Mouse (Mus musculus): Measurements from ENCODE around the gene Tnik. TPM values are rescaled to one million over a fixed set of nuclear protein-coding genes. Genes with fewer than 3 reads are reported as not detected.

The Tnik gene
- total and polyA plus RNA-seq, 2 experiments from 2014 or later, result 58.2 to 118 TPM

DNA sequence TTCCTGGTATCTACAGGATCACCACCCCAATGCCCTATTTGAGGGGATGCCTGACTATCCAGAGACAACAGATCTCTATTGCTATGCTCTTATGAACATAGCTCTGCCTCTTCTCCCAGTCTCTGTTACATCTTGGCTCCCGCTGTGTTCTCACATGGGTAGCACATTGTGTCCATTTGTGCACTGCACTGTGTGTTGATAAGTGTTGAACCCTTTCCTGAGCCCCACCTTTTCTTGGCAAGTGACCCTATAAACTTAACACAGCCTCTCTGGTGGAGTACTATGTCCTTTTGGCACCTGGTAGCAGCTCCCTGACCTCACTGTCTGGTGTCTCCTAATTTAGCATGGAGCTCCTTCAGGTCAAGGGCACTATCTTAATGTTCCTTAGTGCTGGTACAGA lies 108.6 kb downstream of the Tnik start:
- H3K36me3 ChIP-seq (ENCODE audit: insufficient read depth, low read length), result no peaks in the 10 kb centered on the region
- no peak overlapping the region for H3K4me3 ChIP-seq (ENCODE audit: low read depth, low read length)
- no peak for DNase-seq (ENCODE audit: low spot score)
- H3K4me2 ChIP-seq (ENCODE audit: low read depth, low read length, poor library complexity, severe bottlenecking), result no peak overlapping the region
- no peaks in the 10 kb centered on the region for H3K9me3 ChIP-seq (ENCODE audit: low read length)
- no peak overlapping the region for H3K27ac ChIP-seq (ENCODE audit: low read depth, low read length)
- H3K4me1 ChIP-seq (ENCODE audit: insufficient read depth, low read length), result no peaks in the 10 kb centered on the region
- H3K27me3 ChIP-seq (ENCODE audit: insufficient read depth, low read length), result no peaks in the 10 kb centered on the region
- no peak overlapping the region for H3K9ac ChIP-seq (replicated peaks; ENCODE audit: low read length, poor library complexity, severe bottlenecking)
- 95% methylated on average over 1 of the region's 1 CpGs for WGBS
- TF ChIP-seq CTCF (IDR thresholded peaks at IDR 0.05), result no peak
- ATAC-seq (ENCODE audit: low FRiP score), result no peak

DNA sequence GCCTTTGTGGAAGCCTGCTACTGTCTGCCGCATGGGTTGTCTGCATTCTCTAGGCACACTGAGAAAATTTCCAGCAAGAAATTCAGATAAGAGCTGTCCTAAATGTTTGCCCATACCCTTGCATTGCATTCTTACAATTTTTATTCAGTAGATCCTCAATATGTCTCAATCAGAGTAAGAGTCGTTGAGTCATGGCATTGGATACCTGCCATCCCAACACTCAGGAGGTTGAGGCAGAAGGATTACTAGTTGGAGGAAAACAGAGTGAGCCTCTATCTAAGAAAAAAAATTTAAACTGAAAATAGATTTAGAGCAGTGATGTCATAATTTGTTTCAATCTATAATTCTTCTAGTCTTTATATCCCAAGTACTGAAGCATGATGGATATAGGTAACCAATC lies 109.4 kb downstream of the Tnik start:
- Histone ChIP-seq H3K4me3 (ENCODE audit: low read depth, low read length) (no peak overlapping the region), H3K4me2 (ENCODE audit: low read depth, low read length, poor library complexity, severe bottlenecking) (no peak overlapping the region), H3K4me1 (ENCODE audit: insufficient read depth, low read length) (no peaks in the 10 kb centered on the region), H3K36me3 (ENCODE audit: insufficient read depth, low read length) (no peaks in the 10 kb centered on the region), H3K9me3 (ENCODE audit: low read length) (no peaks in the 10 kb centered on the region), H3K27ac (ENCODE audit: low read depth, low read length) (no peak overlapping the region), H3K9ac (replicated peaks; ENCODE audit: low read length, poor library complexity, severe bottlenecking) (no peak overlapping the region), H3K27me3 (ENCODE audit: insufficient read depth, low read length) (no peaks in the 10 kb centered on the region)
- ATAC-seq (ENCODE audit: low FRiP score), result no peak
- no peak for DNase-seq (ENCODE audit: low spot score)
- no peak for TF ChIP-seq CTCF (IDR thresholded peaks at IDR 0.05)
- 91% methylated on average over 2 of the region's 2 CpGs for WGBS

DNA sequence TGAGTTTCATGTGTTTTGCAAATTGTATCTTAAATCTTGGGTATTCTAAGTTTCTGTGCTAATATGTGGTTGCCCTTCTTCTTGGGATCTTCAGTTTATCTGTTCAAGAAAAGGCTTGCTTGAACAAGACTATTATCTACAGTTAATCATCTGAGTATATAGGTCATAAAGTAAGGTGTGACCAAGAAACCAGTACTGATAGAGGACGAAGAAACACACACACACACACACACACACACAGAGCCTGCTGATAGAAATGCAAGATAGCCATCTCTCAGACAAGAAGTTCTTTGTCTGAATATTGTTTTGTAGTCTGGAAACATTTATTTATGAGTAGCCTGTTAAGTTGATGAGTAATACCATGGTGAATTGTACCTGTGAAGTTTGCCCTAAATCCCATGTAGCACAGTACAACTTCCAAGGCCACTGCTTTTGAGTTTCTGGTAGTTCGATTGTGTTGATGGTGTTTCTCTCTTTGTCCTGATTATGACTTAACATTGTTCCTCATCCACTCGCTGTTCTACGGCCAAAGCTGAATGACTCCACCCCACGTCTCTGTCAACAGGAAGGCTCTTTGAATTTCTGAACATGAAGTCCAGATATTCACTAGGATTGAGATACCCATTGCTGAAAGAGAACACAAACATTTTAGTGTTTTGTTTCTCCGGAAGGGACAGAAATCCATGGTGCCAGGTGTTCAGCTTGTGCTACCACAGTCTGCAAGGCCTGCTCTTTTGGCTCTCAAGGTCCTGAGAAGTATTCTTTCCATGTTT lies 111.9 kb downstream of the Tnik start:
- ATAC-seq (ENCODE audit: low FRiP score) (no peak), DNase-seq (ENCODE audit: low spot score) (no peak)
- Histone ChIP-seq H3K4me3 (ENCODE audit: low read depth, low read length) (no peak overlapping the region), H3K9ac (replicated peaks; ENCODE audit: low read length, poor library complexity, severe bottlenecking) (no peak overlapping the region), H3K4me2 (ENCODE audit: low read depth, low read length, poor library complexity, severe bottlenecking) (no peak overlapping the region), H3K4me1 (ENCODE audit: insufficient read depth, low read length) (no peaks in the 10 kb centered on the region), H3K9me3 (ENCODE audit: low read length) (no peaks in the 10 kb centered on the region), H3K27ac (ENCODE audit: low read depth, low read length) (no peak overlapping the region), H3K36me3 (ENCODE audit: insufficient read depth, low read length) (no peaks in the 10 kb centered on the region), H3K27me3 (ENCODE audit: insufficient read depth, low read length) (no peaks in the 10 kb centered on the region)
- 91% methylated on average over 6 of the region's 6 CpGs for WGBS
- no peak for TF ChIP-seq CTCF (IDR thresholded peaks at IDR 0.05)

DNA sequence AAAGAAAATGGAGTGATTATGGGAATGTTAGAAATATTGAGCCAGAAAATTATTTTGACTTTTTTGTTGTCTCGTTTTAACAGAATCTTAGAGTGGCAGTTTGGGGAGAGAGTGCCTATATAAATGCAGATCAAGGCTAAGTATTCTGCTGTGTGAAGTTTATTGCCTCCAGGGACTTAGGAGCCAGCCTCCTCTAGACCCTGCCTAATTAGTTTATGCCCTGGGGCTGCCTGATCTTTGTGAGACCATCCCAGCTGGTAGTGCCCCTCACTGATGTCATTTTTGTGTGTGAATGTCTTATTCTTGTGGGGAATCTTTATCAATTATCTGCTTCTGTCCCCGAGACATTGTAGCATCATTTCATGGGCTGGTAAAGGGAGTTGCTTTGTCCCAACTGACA lies 117.2 kb downstream of the Tnik start:
- Histone ChIP-seq H3K27me3 (ENCODE audit: insufficient read depth, low read length) (no peaks in the 10 kb centered on the region), H3K9me3 (ENCODE audit: low read length) (no peaks in the 10 kb centered on the region), H3K4me1 (ENCODE audit: insufficient read depth, low read length) (peaks cover 12% of the 10 kb centered on the region; the same call in 1 of the 2 replicates), H3K9ac (replicated peaks; ENCODE audit: low read length, poor library complexity, severe bottlenecking) (no peak overlapping the region), H3K4me2 (ENCODE audit: low read depth, low read length, poor library complexity, severe bottlenecking) (no peak overlapping the region), H3K27ac (ENCODE audit: low read depth, low read length) (no peak overlapping the region), H3K36me3 (ENCODE audit: insufficient read depth, low read length) (no peaks in the 10 kb centered on the region), H3K4me3 (ENCODE audit: low read depth, low read length) (no peak overlapping the region)
- ATAC-seq (ENCODE audit: low FRiP score) (peak; percentile 69; the same call in 1 of the 2 replicates), DNase-seq (ENCODE audit: low spot score) (no peak)
- 29% methylated on average over 2 of the region's 2 CpGs for WGBS
- TF ChIP-seq CTCF (IDR thresholded peaks at IDR 0.05), result no peak

DNA sequence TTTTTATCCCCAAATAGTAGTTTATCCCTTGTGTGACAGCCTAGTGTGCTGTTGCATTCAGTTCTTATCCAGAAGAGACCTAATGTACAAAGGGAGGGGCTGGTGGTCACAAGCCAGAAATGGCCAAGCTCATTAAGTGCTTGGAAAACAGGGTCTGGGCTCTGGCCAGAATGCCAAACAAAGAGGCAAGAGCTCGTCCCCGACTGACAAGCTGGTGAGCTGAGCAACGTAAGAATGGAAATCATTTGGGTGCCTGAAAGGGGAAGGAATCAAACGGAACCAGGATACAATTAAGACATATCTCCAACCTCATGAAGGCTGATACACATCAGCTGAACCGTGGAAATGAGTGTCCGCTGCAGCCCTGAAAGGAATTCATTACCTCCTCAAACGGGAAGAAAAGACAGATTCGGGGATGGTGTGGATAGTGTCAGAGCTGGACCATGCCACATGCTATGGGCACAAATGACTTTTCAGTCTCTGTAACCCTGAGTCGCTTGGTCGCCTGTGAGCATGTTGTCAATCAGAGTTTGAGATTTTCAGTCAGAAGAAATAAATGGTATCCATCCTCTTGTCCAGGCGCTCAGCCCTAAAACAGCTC lies 120.6 kb downstream of the Tnik start:
- Histone ChIP-seq H3K9ac (replicated peaks; ENCODE audit: low read length, poor library complexity, severe bottlenecking) (no peak overlapping the region), H3K9me3 (ENCODE audit: low read length) (no peaks in the 10 kb centered on the region), H3K4me3 (ENCODE audit: low read depth, low read length) (no peak overlapping the region), H3K27ac (ENCODE audit: low read depth, low read length) (no peak overlapping the region), H3K27me3 (ENCODE audit: insufficient read depth, low read length) (no peaks in the 10 kb centered on the region), H3K36me3 (ENCODE audit: insufficient read depth, low read length) (no peaks in the 10 kb centered on the region), H3K4me2 (ENCODE audit: low read depth, low read length, poor library complexity, severe bottlenecking) (no peak overlapping the region; the same call in 1 of the 2 replicates), H3K4me1 (ENCODE audit: insufficient read depth, low read length) (peaks cover 13% of the 10 kb centered on the region; the same call in 1 of the 2 replicates)
- no peak for TF ChIP-seq CTCF (IDR thresholded peaks at IDR 0.05)
- ATAC-seq (ENCODE audit: low FRiP score) (no peak), DNase-seq (ENCODE audit: low spot score) (peak; percentile 83)
- WGBS, result 31% methylated on average over 11 of the region's 11 CpGs
